Mouse (Mus musculus) C3H10T1/2 (cell line): ENCODE data around the gene Zfp428. TPM values are rescaled to one million over a fixed set of nuclear protein-coding genes. Genes with fewer than 3 reads are reported as not detected.

Experiments
- polyA plus RNA-seq, 2 experiments: library from polyadenylated mRNA; unstranded; fragments of >200 nt; fragmentation: generic; extraction: Trizol; gene quantifications; one replicate each; pipeline ENCODE4 v1.2.1; 2012; ENCODE audit warnings: missing spikeins in 2 of 2

Gene Zfp428
- 10 to 100 TPM; 25.3 to 58.2 TPM for polyA plus RNA-seq

DNA sequence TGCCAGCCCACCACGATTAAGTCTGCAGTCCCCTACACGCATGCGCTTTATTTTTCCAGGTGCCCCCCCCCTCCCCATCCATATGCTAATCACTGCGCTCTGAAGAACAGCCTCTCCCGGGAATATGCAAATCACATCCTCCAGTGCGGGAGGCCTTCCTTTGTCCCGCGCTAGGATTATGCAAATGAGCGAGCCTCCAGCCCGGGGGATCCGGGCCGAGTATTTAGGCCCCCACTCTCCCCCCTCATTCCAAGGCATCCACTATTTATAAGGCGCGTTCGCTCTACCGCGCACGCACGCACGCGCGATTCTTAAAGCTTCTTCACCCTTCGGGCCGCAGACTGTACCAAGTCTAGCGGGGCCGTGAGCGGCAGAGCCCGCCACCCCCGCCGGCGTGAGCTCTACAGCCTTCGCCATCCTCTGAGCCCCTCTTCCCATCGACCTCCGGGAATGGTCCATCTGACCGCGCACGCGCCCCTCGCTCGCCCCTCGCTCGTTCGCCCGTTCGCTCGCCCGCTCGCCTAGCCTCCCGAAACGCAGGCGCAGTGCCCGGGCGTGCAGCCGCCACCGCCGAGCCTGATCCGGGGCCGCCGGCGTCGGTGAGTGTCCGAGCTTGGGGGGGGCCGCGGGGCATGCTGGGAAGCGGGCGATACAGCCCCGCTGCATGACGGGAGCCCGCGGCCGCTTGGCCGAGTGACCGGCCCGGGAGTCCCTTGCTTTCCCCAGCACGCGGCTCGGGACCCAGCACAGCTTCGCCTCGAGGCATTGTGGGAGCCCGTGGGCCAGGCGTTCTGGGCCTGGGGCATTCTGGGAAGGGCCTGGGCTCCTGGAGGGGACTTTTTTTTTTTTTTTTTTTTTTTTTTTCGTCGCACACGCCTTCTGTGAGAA, at the start of gene Zfp428:
TSS of gene Zfp428 (plus strand) at position 169 of the 888 bp plus-strand sequence.

DNA sequence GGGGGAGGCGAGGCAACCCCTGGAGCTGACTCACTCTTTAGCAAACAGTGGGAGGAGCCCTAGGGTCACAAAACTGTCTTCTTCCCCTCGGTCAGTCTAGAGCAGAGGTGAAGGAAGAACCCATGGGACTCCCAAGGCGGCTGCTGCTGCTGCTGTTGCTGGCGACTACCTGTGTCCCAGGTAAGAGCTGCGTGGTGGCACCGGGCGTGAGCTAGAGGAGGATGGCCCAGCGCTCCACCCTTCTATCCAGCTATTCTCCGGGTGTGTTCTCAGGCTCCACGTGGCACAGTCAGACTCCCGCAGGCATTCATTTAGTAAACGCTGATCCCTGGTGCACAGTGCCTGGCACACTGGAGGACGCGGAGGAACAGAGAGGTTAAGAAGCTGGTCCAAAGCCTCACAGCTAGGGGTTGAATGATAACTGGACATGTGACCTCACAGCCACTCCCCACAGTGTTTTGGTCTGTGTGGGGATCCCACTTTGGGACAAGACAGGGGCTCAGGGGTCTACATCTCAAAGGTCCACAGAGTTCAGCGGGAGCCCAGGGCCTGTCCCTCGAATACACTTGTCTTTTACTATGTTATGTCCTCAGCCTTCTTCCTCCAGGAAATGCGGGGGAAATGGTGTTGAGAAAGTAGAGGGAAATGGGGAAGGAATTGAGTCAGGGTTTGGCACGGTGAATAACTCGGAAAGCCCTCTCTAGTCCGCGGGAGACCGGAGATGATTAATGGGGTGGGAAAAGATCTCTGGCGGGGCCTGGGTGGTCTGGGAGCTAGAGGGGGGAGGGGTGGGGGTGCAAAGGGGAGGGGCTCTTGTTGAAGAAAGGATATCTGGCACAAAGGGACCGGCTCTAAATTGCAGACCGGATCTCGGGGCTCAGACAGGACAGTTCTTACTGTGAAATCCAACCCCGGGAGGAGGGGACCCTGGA, 44.2 kb upstream of the Zfp428 start, which contains the start of gene Plaur:
TSS of gene Plaur (plus strand) at position 97 of the 932 bp plus-strand sequence.

DNA sequence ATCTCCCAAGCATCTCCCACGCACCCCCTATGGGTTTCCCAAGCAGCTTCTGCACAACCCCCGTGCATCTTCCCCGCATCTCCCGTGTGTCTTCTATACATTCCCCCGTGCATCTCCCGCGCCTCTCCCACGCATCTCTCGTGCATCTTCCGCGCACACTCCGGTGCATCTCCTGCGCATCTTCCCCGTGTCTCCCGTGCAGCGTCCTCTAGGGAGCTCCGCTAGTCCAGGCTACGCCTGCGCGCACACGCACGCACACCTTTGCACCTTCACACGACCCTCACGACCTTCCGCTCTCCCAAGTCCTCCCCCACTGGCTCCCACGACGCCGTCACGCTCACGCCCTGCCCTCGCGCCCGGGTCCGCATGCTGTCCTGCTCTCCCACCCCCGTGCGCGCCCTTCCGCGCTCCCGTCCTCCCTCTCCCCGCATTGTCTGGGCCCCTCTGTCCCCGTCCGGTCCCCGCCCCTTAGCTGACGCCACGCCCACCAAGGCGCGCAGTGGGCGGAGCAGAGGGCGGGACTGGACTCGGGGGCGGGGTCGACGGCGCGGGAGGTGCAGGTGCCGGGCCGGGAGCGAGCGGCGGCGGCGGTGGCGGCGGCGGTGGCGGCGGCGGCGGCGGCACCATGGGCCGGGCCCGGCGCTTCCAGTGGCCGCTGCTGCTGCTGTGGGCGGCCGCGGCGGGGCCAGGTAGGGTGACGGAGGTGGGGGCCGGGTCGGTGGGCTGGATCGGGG, 25.2 kb upstream of the Zfp428 start, which contains the start of gene Cadm4:
TSS of gene Cadm4 (plus strand) at position 550 of the 734 bp plus-strand sequence.

DNA sequence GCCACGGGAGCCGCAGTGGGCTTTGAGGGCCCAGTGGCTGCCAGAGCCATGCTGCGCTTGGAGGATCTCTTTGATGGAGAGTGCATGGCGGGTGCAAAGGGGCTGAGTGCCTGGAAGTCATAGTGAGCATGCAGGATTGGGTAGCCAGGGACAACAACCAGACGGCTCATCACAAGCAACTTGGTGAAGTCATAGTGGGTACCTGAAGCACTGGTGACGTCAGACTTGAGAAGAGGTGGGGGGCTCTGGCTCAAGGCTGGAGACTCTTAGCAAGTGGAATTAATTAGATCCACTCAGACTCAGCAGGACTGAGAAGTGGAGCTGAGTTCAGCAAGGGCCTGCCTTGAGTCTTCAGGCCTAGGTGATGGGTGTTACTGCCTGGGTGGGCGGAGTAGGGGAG, 5.5 kb downstream of the Zfp428 start, which contains the start of gene AC161166.1:
TSS of gene AC161166.1 (minus strand) at position 101 of the 400 bp plus-strand sequence.

DNA sequence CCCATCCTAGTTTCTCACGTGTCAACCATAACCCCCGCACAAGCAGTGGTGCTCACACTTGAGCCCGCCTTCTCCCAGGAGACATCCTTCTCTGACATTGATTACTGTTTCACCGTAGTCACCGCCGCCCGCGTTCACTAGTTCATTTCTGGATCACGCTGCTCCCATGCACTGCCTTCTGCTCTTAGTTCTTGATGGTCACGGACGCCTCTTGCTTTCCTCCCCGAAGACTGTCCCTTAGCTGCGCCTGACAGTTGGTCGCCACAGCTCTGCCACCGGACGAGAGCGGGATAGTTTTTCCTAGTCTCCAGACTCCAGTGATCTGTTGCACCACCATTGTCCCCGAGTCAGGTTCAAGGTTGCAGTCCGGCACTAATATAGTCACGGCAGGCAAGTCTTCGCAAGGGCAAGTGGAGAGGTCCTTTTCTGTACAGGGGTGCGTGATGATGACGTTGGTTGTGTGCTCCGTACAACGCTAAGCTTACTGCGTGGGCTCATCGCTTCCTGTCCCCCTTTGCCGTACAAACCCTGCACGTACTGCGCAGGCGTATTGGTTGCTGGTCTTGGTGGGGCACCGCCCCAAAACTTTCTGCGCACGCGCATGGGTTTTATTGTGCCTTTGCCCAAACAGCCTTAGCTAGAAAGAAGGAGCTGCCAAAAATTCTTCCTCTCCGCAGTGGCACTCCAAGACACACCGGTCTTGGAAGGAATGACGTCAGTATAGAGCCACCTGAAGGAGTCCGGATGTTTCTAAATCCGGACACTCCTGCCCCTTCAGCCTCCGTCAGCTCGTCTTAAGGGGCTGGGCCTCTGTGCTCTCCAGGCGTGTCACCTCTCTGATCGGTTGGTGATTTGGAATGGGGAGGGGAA, 23.5 kb downstream of the Zfp428 start, which contains the start of gene Irgq:
TSS of gene Irgq (plus strand) at position 628 of the 870 bp plus-strand sequence.

DNA sequence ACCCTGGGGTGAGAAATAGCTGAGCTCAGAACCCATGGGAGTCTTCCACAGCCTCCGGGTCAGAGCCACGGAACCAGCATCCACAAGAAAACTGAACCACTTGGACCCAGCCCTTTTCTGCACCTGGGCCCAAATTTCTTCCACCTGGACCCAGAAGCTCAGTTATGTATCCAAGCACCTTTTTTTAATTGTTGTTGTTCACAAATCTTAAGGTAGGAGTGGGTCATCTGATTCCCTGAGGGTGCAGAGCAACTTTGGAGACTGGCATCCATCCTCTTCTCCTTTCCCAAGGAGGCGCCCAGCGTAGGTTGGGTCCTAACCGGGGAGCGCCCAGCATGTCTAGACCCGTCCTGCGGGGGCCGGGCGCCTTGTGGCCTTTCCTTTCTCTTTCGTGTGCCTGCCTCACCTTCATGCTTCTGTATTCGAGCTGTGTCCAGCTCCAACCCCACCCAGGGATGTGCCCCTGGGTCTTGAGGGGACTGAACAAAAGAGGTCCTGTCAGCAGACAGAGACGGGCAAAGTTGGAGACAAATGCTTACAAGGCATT, 39.3 kb downstream of the Zfp428 start, which contains the start of the genes Pinlyp and Xrcc1:
TSS of gene Pinlyp (minus strand) at position 51 of the 547 bp plus-strand sequence.
TSS of gene Xrcc1 (plus strand) at position 222 of the 547 bp plus-strand sequence.

Other genes with a start within 250 kb of the Zfp428 start
- gene Zfp93, start 236.6 kb upstream of the Zfp428 start, polyA plus RNA-seq: 1 to 10 TPM in 1 of 2 experiments, under 1 TPM in 1; 0.62 to 4.0 TPM
- 10 to 100 TPM in 1 of 2 experiments, 1 to 10 TPM in 1; 1.9 to 12.7 TPM for gene Zfp61, start 205.8 kb upstream of the Zfp428 start, polyA plus RNA-seq
- 1 to 10 TPM; 1.1 to 4.7 TPM for gene Zfp94, start 190.3 kb upstream of the Zfp428 start, polyA plus RNA-seq
- gene Tescl, start 173.1 kb upstream of the Zfp428 start, polyA plus RNA-seq: not detected
- gene Lypd5, start 157.8 kb upstream of the Zfp428 start, polyA plus RNA-seq: not detected
- 10 to 100 TPM; 28.9 to 90.8 TPM for gene Kcnn4, start 136.7 kb upstream of the Zfp428 start, polyA plus RNA-seq
- 10 to 100 TPM; 16.1 to 17.6 TPM for gene Smg9, start 107.4 kb upstream of the Zfp428 start, polyA plus RNA-seq
- under 1 TPM in 1 of 2 experiments, not detected in 1; 0.07 TPM for gene Irgc1, start 54.7 kb upstream of the Zfp428 start, polyA plus RNA-seq
- gene Plaur, start 44.5 kb upstream of the Zfp428 start, polyA plus RNA-seq: 10 to 100 TPM in 1 of 2 experiments, 1 to 10 TPM in 1; 5.0 to 32.8 TPM
- gene Cadm4, start 25.0 kb upstream of the Zfp428 start, polyA plus RNA-seq: under 1 TPM; 0.27 to 0.57 TPM
- under 1 TPM; 0.06 to 0.09 TPM for gene AC161166.1, start 5.4 kb downstream of the Zfp428 start, polyA plus RNA-seq
- gene Irgq, start 23.7 kb downstream of the Zfp428 start, polyA plus RNA-seq: 10 to 100 TPM in 1 of 2 experiments, 1 to 10 TPM in 1; 2.1 to 10.9 TPM
- under 1 TPM in 1 of 2 experiments, not detected in 1; 0.13 TPM for gene Pinlyp, start 39.1 kb downstream of the Zfp428 start, polyA plus RNA-seq
- gene Xrcc1, start 39.3 kb downstream of the Zfp428 start, polyA plus RNA-seq: 10 to 100 TPM; 39.6 to 44.0 TPM
- gene Ethe1, start 80.5 kb downstream of the Zfp428 start, polyA plus RNA-seq: 10 to 100 TPM; 13.1 to 29.9 TPM
- under 1 TPM in 1 of 2 experiments, not detected in 1; 0.05 TPM for gene Zfp575, start 80.6 kb downstream of the Zfp428 start, polyA plus RNA-seq
- gene Phldb3, start 103.8 kb downstream of the Zfp428 start, polyA plus RNA-seq: under 1 TPM; 0.46 to 0.84 TPM
- gene Lypd3, start 129.5 kb downstream of the Zfp428 start, polyA plus RNA-seq: not detected
- gene Tex101, start 169.7 kb downstream of the Zfp428 start, polyA plus RNA-seq: under 1 TPM in 1 of 2 experiments, not detected in 1; 0.05 TPM
- not detected for gene BC049730, start 202.2 kb downstream of the Zfp428 start, polyA plus RNA-seq
- not detected for gene Gm4763, start 219.9 kb downstream of the Zfp428 start, polyA plus RNA-seq